Mouse (Mus musculus) retina, embryonic 14.5 days (tissue): ENCODE results near the gene Zfp59.
"Not testable (repeated sequence)": the region's sequence is repeated elsewhere in the genome, so short reads cannot be mapped to it uniquely, and the experiment has no call there.

Source experiments
- DNase-seq: peaks from one replicate; pipeline ENCODE4 v3.0.0-alpha.2; 2015; ENCODE audit warnings: low spot score

Zfp59 gene

GRCm38 (mm10) chr7:27862578-27862977 is 24.2 kb downstream of the Zfp59 start:
- not testable (repeated sequence) for DNase-seq

- no peak for DNase-seq
Observed at GRCm38 (mm10) chr7:27881721-27882120, 43.3 kb downstream of the Zfp59 start.

GRCm38 (mm10) chr7:27900601-27901000 is 62.2 kb downstream of the Zfp59 start:
- no peak for DNase-seq

GRCm38 (mm10) chr7:27905061-27905848 is 66.8 kb downstream of the Zfp59 start:
- no peak for DNase-seq
